Mouse (Mus musculus) megakaryocyte, embryonic 14.5 days (primary cell): ENCODE measurements around the gene Cdk5. TPM values are rescaled to one million over a fixed set of nuclear protein-coding genes. Genes with fewer than 3 reads are reported as not detected.

Experiments used
- H3K27me3 ChIP-seq: replicated peaks from 2 replicates; pipeline ENCODE3; 2012; ENCODE audit warnings: inconsistent platforms
- H3K36me3 ChIP-seq: replicated peaks from 2 replicates; pipeline ENCODE3; 2012; ENCODE audit warnings: low read length, inconsistent platforms, mixed read lengths
- H3K4me1 ChIP-seq: 2 replicates; pipeline ENCODE4 v1.6.1; 2012; ENCODE audit warnings: inconsistent platforms
- H3K4me3 ChIP-seq: replicated peaks from 2 replicates; pipeline ENCODE3; 2012; ENCODE audit warnings: moderate library complexity, mild to moderate bottlenecking, inconsistent platforms
- H3K9me3 ChIP-seq: 2 replicates; pipeline ENCODE4 v1.6.1; 2012; ENCODE audit warnings: inconsistent platforms
- FLI1 ChIP-seq: IDR thresholded peaks from 2 replicates; pipeline ENCODE4 v1.6.1; 2012; ENCODE audit warnings: low read length, inconsistent platforms, mixed read lengths
- GATA1 ChIP-seq: IDR thresholded peaks from 3 replicates; pipeline ENCODE4 v1.6.1; 2012; ENCODE audit warnings: mixed read lengths, low read length, inconsistent platforms, borderline replicate concordance
- polyA plus RNA-seq: library from polyadenylated mRNA; stranded (reverse); fragments of >175 nt; gene quantifications from 2 replicates; pipeline ENCODE4 v1.2.3, GENCODE M21; 2012; ENCODE audit warnings: low replicate concordance; ENCODE audit not compliant: insufficient read depth

Cdk5 gene
- polyA plus RNA-seq, 1 experiment: 14.5 TPM

DNA sequence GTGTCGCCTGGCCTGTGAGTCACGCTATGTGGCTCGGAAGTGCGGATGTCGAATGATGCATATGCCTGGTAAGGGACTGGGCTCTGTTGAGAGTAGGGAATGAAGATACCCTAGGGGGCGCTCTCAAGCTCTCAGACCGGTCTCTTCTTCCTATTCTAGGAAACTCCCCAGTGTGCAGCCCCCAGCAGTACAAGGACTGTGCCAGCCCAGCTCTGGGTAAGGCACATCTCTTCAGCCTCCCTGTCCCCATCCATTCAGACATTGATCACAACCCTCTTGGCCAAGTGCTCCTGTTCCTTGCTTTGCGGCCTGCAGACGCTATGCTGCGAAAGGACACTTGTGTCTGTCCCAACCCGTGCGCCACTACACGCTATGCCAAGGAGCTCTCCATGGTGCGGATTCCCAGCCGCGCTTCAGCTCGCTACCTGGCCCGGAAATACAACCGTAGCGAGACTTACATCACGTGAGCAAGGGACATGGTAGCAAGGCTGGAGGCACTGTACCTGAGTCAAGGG, 7.1 kb downstream of the Cdk5 start:
- H3K36me3 ChIP-seq: peaks cover 45% of the 10 kb centered on the region

GRCm38 (mm10) chr5:24413938-24414337, 9.4 kb downstream of the Cdk5 start:
- Histone ChIP-seq H3K9me3 (no peaks in the 10 kb centered on the region), H3K4me1 (peaks cover 43% of the 10 kb centered on the region), H3K36me3 (peaks cover 38% of the 10 kb centered on the region), H3K4me3 (no peak overlapping the region), H3K27me3 (peaks cover 85% of the 10 kb centered on the region)
- TF ChIP-seq GATA1 (no peak), FLI1 (no peak)

More for the DNA sequence above, 7.1 kb downstream of the Cdk5 start:
- peaks cover 60% of the 10 kb centered on the region for H3K4me1 ChIP-seq
- H3K4me3 ChIP-seq: peak overlapping the region; percentile 77
- no peak for TF ChIP-seq GATA1
- no peaks in the 10 kb centered on the region for H3K9me3 ChIP-seq
- peaks cover 67% of the 10 kb centered on the region for H3K27me3 ChIP-seq

DNA sequence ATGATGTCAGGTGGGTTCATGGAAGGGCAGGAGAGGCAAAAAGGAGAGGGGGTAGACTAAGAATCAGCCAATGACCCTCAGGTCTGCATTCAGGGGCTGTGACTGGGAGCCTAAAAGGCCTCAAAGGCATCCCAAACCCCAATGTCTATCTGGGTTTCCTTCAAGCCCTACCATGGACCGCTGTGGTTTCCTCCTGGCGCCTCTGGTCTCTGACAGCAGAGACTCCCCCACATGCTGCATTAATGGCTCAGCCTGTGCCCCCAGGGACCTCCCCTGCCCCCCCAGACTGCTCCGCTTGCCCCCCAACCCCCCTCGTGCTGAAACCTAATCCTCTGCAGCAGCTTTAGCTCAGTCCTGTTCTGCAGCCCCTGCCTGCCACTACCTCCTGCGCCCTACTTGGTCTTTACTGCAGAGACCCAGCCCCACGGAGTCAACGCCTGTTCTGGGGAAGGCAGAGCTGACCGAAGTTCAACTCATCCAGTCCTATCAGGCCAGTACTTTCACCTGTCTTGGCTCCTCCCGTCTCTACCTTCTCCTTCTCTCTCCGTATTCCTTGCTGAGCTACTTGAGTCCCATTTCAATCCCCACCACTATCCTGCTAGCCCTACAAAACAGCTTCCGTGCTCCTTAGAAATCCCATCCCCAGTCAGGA, 10.2 kb downstream of the Cdk5 start, which contains the start of gene Asic3:
Asic3 (plus strand) TSS at position 351 of the 652 bp plus-strand sequence.
- no peak for TF ChIP-seq GATA1
- TF ChIP-seq FLI1: no peak
- Histone ChIP-seq H3K4me3 (no peak within 1 kb of the TSS), H3K27me3 (peaks cover 93% of the 10 kb centered on the region), H3K36me3 (peaks cover 38% of the 10 kb centered on the region), H3K9me3 (no peaks in the 10 kb centered on the region), H3K4me1 (peaks cover 40% of the 10 kb centered on the region)

DNA sequence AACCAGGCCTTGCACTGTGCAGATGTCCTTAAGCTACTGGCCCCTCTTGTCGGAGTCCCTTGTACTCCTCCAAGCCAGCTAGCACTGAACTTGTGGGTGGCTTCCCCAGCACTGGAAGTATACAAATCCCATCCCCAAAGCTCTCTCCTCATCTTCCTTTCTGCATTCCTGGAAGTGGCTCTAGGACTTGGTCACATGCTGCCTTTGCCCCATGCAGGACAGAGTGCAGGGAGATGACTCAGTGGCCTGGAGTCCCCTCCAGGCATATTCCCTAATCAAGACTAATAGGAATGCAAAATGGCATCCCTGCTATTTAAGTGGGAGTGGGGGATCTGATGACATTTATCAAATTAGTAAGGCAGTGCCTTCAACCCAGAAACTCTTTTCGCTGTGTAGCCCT, 11.3 kb downstream of the Cdk5 start:
- Histone ChIP-seq H3K4me3 (no peak overlapping the region), H3K4me1 (peaks cover 40% of the 10 kb centered on the region), H3K27me3 (peaks cover 97% of the 10 kb centered on the region), H3K36me3 (peaks cover 38% of the 10 kb centered on the region), H3K9me3 (no peaks in the 10 kb centered on the region)
- TF ChIP-seq GATA1 (no peak), FLI1 (no peak)

DNA sequence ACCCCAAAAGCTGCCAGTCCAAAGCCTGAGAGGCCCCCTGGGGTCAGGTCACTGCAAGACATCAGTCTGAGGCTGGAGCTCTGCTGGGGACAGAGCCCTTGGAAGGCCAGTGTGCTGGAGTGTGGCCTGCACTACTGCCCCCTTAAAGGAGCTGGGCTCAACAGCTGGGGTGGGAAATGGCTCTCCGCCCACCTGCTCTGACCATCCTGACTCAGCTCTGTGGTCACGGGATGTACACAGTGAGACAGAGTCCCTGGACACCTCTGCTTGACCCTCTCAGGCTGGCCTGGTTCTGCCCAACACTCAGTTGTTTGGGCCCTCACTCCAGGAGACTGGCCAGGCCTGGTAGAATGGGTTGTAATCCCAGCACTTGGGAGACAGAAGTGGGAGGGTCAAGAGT, 13.9 kb downstream of the Cdk5 start:
- H3K9me3 ChIP-seq: no peaks in the 10 kb centered on the region
- H3K27me3 ChIP-seq: peaks cover 89% of the 10 kb centered on the region
- no peak for TF ChIP-seq FLI1
- H3K4me3 ChIP-seq: no peak overlapping the region
- H3K4me1 ChIP-seq: peaks cover 46% of the 10 kb centered on the region
- H3K36me3 ChIP-seq: peaks cover 54% of the 10 kb centered on the region

GRCm38 (mm10) chr5:24408651-24409050, 14.7 kb downstream of the Cdk5 start:
- Histone ChIP-seq H3K9me3 (no peaks in the 10 kb centered on the region), H3K36me3 (peaks cover 62% of the 10 kb centered on the region), H3K4me3 (no peak overlapping the region), H3K4me1 (peaks cover 46% of the 10 kb centered on the region), H3K27me3 (peaks cover 85% of the 10 kb centered on the region)
- TF ChIP-seq FLI1 (no peak), GATA1 (no peak)

- H3K36me3 ChIP-seq: peaks cover 88% of the 10 kb centered on the region
- no peak overlapping the region for H3K4me3 ChIP-seq
- no peaks in the 10 kb centered on the region for H3K9me3 ChIP-seq
- no peak for TF ChIP-seq FLI1
- no peak for TF ChIP-seq GATA1
- peaks cover 71% of the 10 kb centered on the region for H3K27me3 ChIP-seq
- peaks cover 28% of the 10 kb centered on the region for H3K4me1 ChIP-seq
Measured at GRCm38 (mm10) chr5:24405389-24405876, 17.9 kb downstream of the Cdk5 start.

DNA sequence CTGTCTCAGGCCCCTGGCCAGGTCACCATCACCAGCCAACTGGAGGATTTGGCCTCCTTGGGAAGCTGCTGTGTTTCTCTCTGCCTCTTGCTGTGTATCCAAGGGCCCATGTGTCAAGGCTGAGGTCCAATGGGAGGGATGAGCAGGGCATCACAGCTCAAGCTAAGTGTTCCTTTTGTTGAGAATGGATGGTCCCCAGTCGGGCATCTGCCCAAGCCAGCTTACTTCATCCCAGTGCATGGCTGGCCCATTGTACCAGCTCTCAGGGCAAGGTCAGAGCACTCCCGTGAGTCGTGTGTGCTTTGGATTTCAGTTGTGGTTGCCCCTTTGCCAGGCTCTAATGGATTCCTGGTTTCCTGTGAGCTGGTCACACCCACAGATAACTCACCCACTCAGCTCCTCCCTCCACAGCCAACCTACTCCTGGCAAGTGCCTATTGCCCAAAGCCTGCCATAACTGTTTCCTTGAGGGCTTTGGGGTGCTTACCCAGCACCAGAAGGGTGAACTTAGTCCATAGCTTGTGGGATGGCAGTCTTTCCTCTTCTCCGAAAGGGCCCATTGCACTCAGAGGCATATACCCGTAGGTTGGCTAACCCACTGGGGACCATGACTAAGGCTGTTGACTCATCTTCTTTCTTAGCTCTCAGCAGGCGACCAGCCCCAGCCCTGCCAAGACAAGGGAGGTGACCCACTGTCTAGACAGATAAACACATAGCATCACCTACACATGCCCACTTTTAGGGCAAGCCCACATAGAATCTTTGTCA, 18.6 kb downstream of the Cdk5 start:
- Histone ChIP-seq H3K4me1 (peaks cover 28% of the 10 kb centered on the region), H3K27me3 (peaks cover 70% of the 10 kb centered on the region), H3K36me3 (peaks cover 92% of the 10 kb centered on the region), H3K9me3 (no peaks in the 10 kb centered on the region), H3K4me3 (no peak overlapping the region)
- TF ChIP-seq GATA1 (no peak), FLI1 (no peak)

GRCm38 (mm10) chr5:24401969-24402368, 21.4 kb downstream of the Cdk5 start:
- H3K27me3 ChIP-seq: peaks cover 45% of the 10 kb centered on the region
- no peaks in the 10 kb centered on the region for H3K9me3 ChIP-seq
- peaks cover 37% of the 10 kb centered on the region for H3K4me1 ChIP-seq
- peaks cover 65% of the 10 kb centered on the region for H3K36me3 ChIP-seq
- H3K4me3 ChIP-seq: no peak overlapping the region
- TF ChIP-seq GATA1 (no peak), FLI1 (no peak)
